Mouse (Mus musculus): ENCODE measurements around the gene Tbc1d24.

Gene Tbc1d24

GRCm38 (mm10) chr17:24211631-24212440 is 6.5 kb upstream of the Tbc1d24 start:
- in situ Hi-C loops (cut with MboI; ENCODE audit: unreplicated experiment in 2 of 2) = no loop called here

GRCm38 (mm10) chr17:24210591-24210990 is 5.2 kb upstream of the Tbc1d24 start:
- in situ Hi-C loops (cut with MboI; ENCODE audit: unreplicated experiment in 2 of 2) = no loop called here

- in situ Hi-C loops (cut with MboI; ENCODE audit: unreplicated experiment in 2 of 2) = no loop called here
Measured at GRCm38 (mm10) chr17:24209916-24210240, 4.5 kb upstream of the Tbc1d24 start.

- in situ Hi-C loops (cut with MboI; ENCODE audit: unreplicated experiment in 2 of 2) = no loop called here
Measured at GRCm38 (mm10) chr17:24209043-24209915, 3.9 kb upstream of the Tbc1d24 start, which contains the start of gene Ntn3. Gene Ntn3 (minus strand): TSS chr17:24209531.

DNA sequence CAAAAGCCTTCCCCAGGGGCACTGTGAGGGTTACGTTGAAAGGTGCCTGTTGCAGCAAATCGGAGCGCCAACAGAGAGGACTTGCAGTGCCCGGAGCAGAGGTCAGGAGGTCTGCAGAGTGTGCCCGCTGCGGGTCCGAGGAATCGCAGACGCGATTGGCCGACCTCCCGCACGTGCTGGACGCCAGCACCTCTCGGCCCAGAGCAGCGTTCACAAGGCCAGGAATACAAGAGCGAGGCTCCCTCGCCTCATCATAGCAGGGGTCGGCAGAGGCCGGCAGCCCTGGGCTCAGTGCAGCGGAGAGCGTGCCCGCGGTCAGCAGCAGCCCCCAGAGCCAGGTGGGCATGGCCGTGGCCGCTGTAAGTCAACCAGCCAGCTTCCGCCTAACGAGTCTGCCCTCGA is 3.3 kb upstream of the Tbc1d24 start:
- in situ Hi-C loops (cut with MboI; ENCODE audit: unreplicated experiment in 2 of 2) = no loop called here

- in situ Hi-C loops (cut with MboI; ENCODE audit: unreplicated experiment in 2 of 2) = no loop called here
Measured at GRCm38 (mm10) chr17:24207768-24208640, 2.6 kb upstream of the Tbc1d24 start.

- in situ Hi-C loops (cut with MboI; ENCODE audit: unreplicated experiment in 2 of 2) = no loop called here
Measured at GRCm38 (mm10) chr17:24206451-24207351, 1.3 kb upstream of the Tbc1d24 start.

DNA sequence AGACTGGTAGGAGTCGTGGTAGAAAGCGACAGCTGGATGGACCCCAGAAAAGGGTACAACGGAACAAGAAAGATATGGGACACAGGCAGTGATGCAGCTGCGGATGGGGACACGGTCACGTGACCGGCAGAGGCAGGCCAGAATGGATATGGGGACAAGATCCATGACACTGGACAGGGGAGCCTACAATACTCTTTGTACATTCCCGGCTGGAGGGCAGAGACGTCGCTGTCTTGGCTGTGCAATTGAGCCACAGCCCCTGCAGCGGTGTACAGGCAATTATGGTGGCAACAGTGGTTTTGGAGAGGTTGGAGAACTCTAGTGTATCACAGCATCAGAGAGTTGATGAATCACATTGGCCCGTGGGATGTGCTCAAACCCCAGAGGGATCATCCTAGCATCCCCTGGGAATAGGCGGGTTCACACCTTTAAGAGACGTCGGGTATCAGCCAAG is 573 bp upstream of the Tbc1d24 start:
- in situ Hi-C loops (cut with MboI; ENCODE audit: unreplicated experiment in 2 of 2) = no loop called here

GRCm38 (mm10) chr17:24204846-24205245 is 516 bp downstream of the Tbc1d24 start:
- in situ Hi-C loops (cut with MboI; ENCODE audit: unreplicated experiment in 2 of 2) = no loop called here

DNA sequence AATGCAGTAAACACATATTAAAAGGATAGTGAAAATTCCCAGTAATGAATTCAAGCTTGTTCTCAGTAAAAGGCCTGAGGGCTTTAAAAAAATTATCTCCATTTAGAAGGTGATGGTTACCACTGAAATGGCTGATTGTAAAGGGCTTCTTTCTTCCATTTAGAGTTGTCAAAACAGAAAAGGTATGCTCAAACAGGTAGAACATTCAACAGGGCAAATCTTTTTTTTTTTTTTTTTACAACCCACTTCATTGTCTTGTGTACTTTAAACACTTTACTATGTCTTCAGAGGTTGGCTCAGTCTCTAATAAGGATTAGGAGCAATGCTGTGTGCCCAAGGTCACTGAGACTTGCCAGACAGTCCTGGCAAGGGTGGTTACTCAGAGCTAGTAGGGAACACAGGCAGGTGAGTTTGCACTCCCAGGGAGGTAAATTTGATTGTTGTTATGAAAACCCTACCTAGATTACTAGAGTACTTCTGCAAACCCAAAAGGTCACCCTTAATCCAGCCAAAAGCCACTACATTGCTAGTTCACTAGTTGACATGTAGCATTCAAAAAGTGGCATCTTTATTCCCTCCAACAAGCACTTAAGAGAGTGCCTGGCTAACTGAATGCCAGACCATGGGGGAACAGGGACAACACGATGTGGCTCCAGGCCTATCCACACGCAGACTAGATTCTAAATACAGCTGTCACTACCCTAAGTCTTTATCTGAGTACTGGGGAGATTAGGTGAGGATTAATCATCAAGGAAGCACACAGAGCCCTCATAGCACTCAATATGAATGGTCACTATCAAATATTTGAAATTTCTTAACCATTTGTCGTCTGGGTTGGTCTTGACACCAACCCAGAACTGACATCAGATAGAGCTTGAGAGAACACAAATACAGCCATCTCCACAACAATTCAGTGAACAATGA is 1.5 kb downstream of the Tbc1d24 start:
- in situ Hi-C loops (cut with MboI; ENCODE audit: unreplicated experiment in 2 of 2) = no loop called here

- in situ Hi-C loops (cut with MboI; ENCODE audit: unreplicated experiment in 2 of 2) = no loop called here
Measured at GRCm38 (mm10) chr17:24203068-24203467, 2.3 kb downstream of the Tbc1d24 start.

DNA sequence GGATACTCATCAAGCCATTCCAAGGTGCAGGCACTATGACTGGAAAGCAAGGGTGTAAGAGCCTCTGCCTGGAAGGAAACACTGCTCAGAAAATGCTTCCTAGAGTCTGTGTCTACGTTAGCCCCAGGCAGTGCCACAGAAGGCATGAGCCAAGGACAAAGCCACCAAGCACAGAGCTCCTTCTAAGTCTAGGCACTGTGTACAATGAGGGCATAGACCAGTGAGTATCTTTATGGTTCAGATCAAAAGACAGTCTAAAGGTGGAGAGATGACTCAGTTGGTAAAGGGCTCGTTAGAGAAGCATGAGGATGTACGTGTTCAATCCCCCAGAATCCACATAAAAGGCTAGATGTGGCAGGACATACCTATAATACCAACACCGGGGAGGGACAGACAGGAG is 4.3 kb downstream of the Tbc1d24 start:
- in situ Hi-C loops (cut with MboI; ENCODE audit: unreplicated experiment in 2 of 2) = no loop called here

DNA sequence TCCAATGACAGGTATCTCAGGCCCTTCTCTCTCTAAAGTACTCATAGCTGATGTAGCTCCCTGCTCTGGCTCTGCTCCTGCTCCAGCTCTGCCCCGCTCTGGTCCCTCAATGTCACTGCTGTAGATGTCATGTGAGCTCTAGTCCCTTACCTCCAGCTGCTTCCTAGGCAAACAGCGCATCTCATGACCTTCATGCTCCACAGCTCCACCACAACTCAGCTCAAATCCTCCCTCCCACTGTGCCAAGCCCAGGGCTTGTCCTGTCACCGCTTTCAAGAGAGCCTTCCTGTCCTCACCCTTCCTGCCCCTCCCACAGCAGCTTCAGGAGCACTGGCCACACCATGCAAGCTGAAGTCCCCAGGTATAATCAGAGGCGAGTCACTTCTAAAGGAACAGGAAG is 5.6 kb downstream of the Tbc1d24 start:
- in situ Hi-C loops (cut with MboI; ENCODE audit: unreplicated experiment in 2 of 2) = no loop called here

- in situ Hi-C loops (cut with MboI; ENCODE audit: unreplicated experiment in 2 of 2) = no loop called here
Measured at GRCm38 (mm10) chr17:24199252-24199651, 6.1 kb downstream of the Tbc1d24 start.

DNA sequence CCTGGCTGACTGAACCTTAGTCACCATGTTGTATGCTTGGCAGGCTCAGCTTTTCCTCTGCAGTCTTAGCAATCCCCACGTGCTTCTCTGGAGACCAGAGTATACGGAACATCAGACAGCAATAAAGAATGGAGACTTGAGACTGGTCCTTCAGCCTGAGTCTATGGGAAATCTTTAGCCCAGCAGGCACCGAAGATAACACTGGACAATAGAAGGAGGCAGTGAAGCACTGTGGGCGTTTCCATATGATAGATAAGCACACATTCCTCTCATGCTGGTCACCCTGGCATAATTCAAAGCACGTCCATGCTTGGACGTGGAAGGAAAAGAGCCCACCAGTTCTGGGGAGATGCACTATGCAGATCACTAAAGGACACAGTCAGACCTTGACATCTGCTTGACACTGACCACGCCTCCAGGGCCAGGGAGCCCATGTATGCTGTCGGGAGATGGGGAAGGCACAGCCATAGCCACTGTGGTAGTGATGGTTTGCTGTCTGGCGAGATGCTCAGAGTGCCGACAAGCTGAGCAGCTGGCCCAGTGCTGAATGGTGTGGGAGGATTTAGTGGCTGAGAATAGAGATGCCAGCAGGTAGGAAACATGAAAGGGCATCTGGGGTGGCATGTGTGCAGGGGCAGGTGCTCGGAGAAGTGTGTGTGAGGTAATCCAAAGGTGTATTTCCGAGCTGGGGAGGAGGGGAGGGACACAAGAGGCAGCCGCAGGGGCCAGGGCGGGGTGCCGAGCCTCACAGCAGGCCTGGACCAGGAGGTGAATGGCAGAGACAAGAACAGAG is 8.1 kb downstream of the Tbc1d24 start:
- in situ Hi-C loops (cut with MboI; ENCODE audit: unreplicated experiment in 2 of 2) = no loop called here

DNA sequence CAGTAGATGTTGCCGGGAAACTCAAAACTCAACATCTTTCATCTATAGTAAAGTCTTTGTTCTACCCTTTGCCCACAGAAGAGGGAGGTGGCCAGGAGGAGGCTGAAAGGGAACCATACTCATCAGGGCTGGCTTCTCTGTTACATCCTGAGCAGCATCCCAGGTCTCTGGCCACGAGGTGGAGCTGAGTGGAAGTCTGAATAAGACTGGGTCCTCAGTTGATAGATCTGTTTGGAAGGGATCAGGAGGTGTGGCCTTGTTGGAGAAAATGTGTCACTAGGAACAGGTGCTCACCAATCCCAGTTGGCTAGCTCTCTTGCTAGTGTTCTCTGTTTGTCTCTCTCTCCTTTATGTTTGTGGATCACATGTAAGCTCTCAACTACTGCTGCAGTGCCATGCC is 10.0 kb downstream of the Tbc1d24 start:
- in situ Hi-C loops (cut with MboI; ENCODE audit: unreplicated experiment in 2 of 2) = no loop called here

DNA sequence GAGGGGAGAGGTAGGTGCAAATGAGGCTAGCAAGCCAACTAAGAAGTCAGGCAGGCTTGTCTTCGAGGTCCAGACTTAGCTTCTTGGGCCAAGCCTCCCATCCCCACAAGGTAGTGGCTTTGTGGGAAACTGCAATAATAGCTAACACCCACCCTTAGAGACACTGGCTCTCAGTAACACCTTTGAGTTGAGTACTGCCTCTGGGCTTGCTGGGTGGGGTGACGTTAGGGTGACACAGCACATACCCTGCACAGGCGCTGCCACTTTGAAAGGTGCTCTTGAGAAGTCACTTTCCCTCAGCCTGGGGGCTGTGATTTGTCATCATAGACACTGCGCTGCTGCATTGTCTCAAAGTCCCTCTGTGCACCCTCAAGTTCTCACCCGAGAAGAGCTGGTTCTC is 11.6 kb downstream of the Tbc1d24 start:
- in situ Hi-C loops (cut with MboI; ENCODE audit: unreplicated experiment in 2 of 2) = no loop called here

GRCm38 (mm10) chr17:24193268-24193667 is 12.1 kb downstream of the Tbc1d24 start:
- in situ Hi-C loops (cut with MboI; ENCODE audit: unreplicated experiment in 2 of 2) = no loop called here
